Mouse (Mus musculus) T-helper 17 cell (primary cell): Measurements from ENCODE around the gene Opalin.

ENCODE experiments used
- in situ Hi-C, 2 experiments: fragments of 300-600 bp; cut with MboI, MseI; formaldehyde crosslinking; loops; 1 replicate in 1 of 2; 2 replicates in 1 of 2; pipeline ENCODE4 v1.15.1; 2025; ENCODE audit warnings: high pct_unique_total_duplicates in 2 of 2

Gene Opalin

GRCm38 (mm10) chr19:41076906-41077305, at the start of gene Opalin:
TSS of gene Opalin (minus strand) at chr19:41077113.
- in situ Hi-C loops, result no loop called here

GRCm38 (mm10) chr19:41123009-41123408, 46.1 kb upstream of the Opalin start:
- in situ Hi-C loops, result loop anchor here (5.0 kb wide), 1 partner anchor 34 kb away; no protein-coding TSS in a partner anchor

GRCm38 (mm10) chr19:41119924-41120323, 43.0 kb upstream of the Opalin start:
- in situ Hi-C loops, result loop anchor here (5.0 kb wide), 2 partner anchors 37 to 507 kb away; no protein-coding TSS in a partner anchor

- in situ Hi-C loops, result loop anchor here in 1 of 2 experiments (5.0 kb wide), 1 partner anchor 509 kb away; no protein-coding TSS in a partner anchor
Observed at GRCm38 (mm10) chr19:41118346-41118745, 41.4 kb upstream of the Opalin start.

GRCm38 (mm10) chr19:41117334-41117733, 40.4 kb upstream of the Opalin start:
- in situ Hi-C loops, result loop anchor here in 1 of 2 experiments (5.0 kb wide), 1 partner anchor 510 kb away; no protein-coding TSS in a partner anchor

GRCm38 (mm10) chr19:41114611-41115010, 37.7 kb upstream of the Opalin start:
- in situ Hi-C loops, result loop anchor here in 1 of 2 experiments (5.0 kb wide), 1 partner anchor 513 kb away; no protein-coding TSS in a partner anchor

GRCm38 (mm10) chr19:41113911-41114531, 37.1 kb upstream of the Opalin start:
- in situ Hi-C loops, result no loop called here

GRCm38 (mm10) chr19:41112609-41113008, 35.7 kb upstream of the Opalin start:
- in situ Hi-C loops, result no loop called here

- in situ Hi-C loops, result no loop called here
Observed at GRCm38 (mm10) chr19:41109991-41110390, 33.1 kb upstream of the Opalin start.

- in situ Hi-C loops, result no loop called here
Observed at GRCm38 (mm10) chr19:41109496-41109895, 32.6 kb upstream of the Opalin start.

GRCm38 (mm10) chr19:41108666-41109065, 31.8 kb upstream of the Opalin start:
- in situ Hi-C loops, result no loop called here

- in situ Hi-C loops, result no loop called here
Observed at GRCm38 (mm10) chr19:41107530-41107929, 30.6 kb upstream of the Opalin start.

GRCm38 (mm10) chr19:41104922-41105321, 28.0 kb upstream of the Opalin start:
- in situ Hi-C loops, result loop anchor here in 1 of 2 experiments (5.0 kb wide), 1 partner anchor 72 kb away; no protein-coding TSS in a partner anchor

- in situ Hi-C loops, result loop anchor here in 1 of 2 experiments (5.0 kb wide), 1 partner anchor 76 kb away; no protein-coding TSS in a partner anchor
Observed at GRCm38 (mm10) chr19:41101390-41101789, 24.5 kb upstream of the Opalin start.

- in situ Hi-C loops, result loop anchor here in 1 of 2 experiments (5.0 kb wide), 1 partner anchor 76 kb away; no protein-coding TSS in a partner anchor
Observed at GRCm38 (mm10) chr19:41100863-41101262, 23.9 kb upstream of the Opalin start.

- in situ Hi-C loops, result loop anchor here in 1 of 2 experiments (5.0 kb wide), 1 partner anchor 95 kb away; no protein-coding TSS in a partner anchor
Observed at GRCm38 (mm10) chr19:41097038-41097437, 20.1 kb upstream of the Opalin start.

GRCm38 (mm10) chr19:41091901-41092300, 15.0 kb upstream of the Opalin start:
- in situ Hi-C loops, result no loop called here

GRCm38 (mm10) chr19:41089833-41090232, 12.9 kb upstream of the Opalin start:
- in situ Hi-C loops, result loop anchor here in 1 of 2 experiments (10.0 kb wide), 1 partner anchor 135 kb away; no protein-coding TSS in a partner anchor

GRCm38 (mm10) chr19:41088491-41088890, 11.6 kb upstream of the Opalin start:
- in situ Hi-C loops, result loop anchor here in 1 of 2 experiments (10.0 kb wide), 1 partner anchor 136 kb away; no protein-coding TSS in a partner anchor

GRCm38 (mm10) chr19:41087901-41088300, 11.0 kb upstream of the Opalin start:
- in situ Hi-C loops, result loop anchor here in 1 of 2 experiments (10.0 kb wide), 1 partner anchor 137 kb away; no protein-coding TSS in a partner anchor

- in situ Hi-C loops, result loop anchor here in 1 of 2 experiments (10.0 kb wide), 1 partner anchor 138 kb away; no protein-coding TSS in a partner anchor
Observed at GRCm38 (mm10) chr19:41086700-41087099, 9.8 kb upstream of the Opalin start.

GRCm38 (mm10) chr19:41086289-41086688, 9.4 kb upstream of the Opalin start:
- in situ Hi-C loops, result loop anchor here in 1 of 2 experiments (10.0 kb wide), 1 partner anchor 139 kb away; no protein-coding TSS in a partner anchor
